Mouse (Mus musculus) heart, postnatal 36 days (tissue): Measurements from ENCODE around the gene Mapk3. TPM values are rescaled to one million over a fixed set of nuclear protein-coding genes. Genes with fewer than 3 reads are reported as not detected.
A peak's percentile ranks its signal among the peaks of the same experiment; 100 is the strongest.

Source experiments
- DNase-seq, 2 experiments: peaks; one replicate each; pipeline ENCODE4 v3.0.0; 2021 to 2022
- intact Hi-C: fragments of 180-260 bp; cut with DNase I; formaldehyde crosslinking; loops from one replicate; pipeline ENCODE4 v1.15.1; 2025
- total RNA-seq, 2 experiments: library from RNA; stranded (reverse); gene quantifications; 2 replicates each; pipeline ENCODE4 v1.2.3; 2021

Mapk3 gene
- total RNA-seq, 2 experiments from 2014 or later = 61.0 to 62.2 TPM

DNA sequence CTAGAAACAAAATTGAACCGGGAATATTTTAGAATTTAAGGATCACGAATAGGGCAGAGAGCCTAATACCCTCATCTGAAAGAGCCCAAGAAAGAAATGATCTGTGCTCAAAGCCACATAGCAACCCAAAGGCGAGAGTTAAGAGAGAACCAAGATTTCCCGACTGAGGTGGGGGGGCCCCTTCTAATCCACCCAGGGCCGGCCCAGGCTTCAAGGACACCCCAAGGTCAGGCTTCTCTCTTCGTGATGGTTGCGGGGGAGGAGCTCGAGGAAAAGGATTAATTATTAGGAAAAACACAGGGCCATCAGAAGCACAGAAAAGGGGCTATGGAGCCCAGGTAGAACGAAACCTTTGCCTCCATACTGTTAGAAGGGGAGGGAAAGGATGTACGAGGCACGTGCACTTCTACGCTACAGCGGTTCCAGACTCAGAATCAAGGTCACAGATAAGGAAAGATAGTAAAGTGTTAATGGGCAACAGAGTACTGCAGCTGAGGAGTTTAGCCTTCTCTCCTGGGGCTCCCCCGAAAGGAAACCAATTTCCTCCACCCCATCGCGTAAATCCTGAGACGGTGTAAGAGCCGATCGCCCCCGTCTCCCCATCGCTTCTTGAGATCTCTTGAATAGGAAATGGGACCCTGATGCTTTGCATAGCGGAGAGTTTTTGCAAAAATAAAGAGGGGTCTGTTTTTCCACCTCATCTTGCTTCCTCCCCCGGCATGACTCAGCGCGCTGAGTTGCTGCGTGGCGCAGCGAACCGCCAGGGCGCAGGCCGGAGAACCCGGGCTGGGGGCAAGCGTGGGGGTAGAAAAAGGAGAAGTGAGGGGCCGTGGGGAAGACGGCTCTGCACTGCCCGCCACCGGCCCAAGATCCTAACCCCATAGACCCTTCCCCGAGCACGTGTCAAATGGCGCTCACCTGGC is 39.0 kb downstream of the Mapk3 start:
- intact Hi-C loops = loop anchor here (2.0 kb wide), 1 partner anchor 40 kb away; the partner anchor contains the start of gene Mapk3

DNA sequence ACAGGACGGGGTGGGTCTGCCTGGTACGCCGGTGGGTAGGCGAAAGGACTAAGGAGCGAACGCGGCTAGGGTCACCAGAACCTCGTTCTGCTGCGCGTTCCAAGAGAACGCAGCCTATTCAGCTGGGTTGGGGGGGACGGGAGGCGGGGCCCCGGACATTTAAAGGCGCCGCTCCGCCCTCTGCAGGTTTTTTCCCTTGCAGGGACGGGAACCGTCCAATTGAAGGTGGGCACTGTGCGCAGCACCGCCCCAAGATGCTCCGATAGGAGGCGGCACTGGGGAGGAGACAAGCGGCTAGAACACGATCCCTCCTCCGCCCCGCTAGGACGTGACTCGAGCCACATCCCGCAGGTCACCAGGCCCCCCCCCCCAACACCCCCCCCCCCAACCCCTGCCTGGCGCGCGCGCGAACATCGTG is 39.7 kb downstream of the Mapk3 start:
- DNase-seq = peak; percentile 95 to 96
- intact Hi-C loops = loop anchor here (2.0 kb wide), 1 partner anchor 40 kb away; the partner anchor contains the start of gene Mapk3

More for the DNA sequence above, 39.0 kb downstream of the Mapk3 start:
- DNase-seq = peak in 1 of 2 experiments; percentile 56

DNA sequence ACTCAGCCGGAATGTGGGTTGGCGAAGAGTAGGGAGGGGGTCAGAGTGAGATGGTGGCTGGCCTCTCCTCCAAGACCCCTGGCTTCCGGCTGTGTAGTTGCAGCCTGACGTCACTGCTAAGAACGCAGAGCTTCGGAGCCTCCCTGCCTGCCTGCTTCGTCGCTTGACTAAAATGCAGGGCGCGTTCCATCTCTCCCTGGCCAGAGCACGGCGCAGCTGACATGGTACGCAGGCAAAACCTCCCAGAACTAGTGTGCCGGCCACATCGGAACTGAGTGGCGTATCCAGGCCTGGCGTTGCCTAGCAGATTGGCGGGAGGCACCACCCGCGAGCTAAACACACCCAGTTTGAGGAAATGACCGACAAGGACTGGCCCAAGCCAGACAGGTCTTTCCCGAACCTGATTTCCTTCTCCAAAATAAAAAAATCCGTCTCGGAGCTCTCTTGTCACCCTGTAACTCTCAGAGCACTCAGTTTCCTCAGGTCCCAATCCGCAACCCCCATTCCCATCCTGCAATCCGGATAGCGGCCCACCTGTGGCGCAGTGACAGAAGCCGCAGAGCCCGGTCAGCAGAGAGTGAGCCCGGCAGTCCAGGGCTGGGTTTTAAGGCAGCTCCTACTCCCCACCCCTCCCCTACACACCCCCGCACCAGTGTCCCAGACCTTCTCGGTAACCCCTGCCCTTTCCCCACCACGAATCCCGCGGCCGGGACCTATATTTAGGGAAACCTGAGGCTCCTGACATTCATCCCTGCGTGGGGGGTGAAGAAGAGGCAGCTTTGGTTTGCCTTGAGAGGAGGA is 40.3 kb downstream of the Mapk3 start:
- DNase-seq = peak in 1 of 2 experiments; percentile 81
- intact Hi-C loops = loop anchor here (2.0 to 5.0 kb wide), 2 partner anchors 41 to 63 kb away; partner anchors contain the start of genes Hirip3, Ino80e and Mapk3

DNA sequence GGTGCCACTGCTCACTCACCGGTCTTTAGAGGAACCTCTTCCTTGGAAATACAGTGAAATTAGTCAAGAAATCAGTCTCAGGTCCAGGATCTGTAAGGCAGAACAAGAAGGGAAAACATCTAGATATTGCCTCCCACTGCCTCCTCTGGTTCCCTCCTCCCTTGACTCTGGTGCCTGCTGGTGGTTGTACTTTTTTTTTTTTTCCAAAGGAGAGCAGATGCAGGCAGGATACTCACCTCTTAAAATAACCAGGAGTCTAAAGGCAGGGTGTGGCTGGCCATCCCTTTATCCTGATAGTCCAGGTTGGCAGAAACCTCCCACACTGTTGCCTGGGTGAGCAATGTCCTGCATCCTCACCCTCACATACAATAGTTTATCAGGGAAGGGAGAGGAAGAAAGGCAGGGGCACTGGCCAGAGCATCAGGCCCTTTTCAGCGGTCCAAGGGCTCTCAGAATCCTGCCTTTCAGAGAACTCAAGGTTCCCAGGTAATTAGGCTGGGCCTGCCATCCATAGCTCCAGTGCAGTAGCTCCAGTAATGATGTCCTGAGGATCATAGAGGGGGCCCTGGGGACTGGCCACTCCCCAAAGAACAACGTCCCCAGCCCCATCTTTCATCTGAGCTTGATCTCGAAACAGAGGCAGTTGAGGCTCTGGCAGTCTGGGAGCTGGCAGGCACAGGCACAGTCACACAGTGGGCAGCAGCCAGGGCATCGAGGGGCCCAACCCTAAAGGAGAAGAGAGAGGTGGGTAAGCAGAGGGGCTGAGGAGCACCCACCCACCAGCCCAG is 41.1 kb downstream of the Mapk3 start:
- intact Hi-C loops = loop anchor here (5.0 kb wide), 1 partner anchor 62 kb away; the partner anchor contains the start of genes Hirip3 and Ino80e
- no peak for DNase-seq

DNA sequence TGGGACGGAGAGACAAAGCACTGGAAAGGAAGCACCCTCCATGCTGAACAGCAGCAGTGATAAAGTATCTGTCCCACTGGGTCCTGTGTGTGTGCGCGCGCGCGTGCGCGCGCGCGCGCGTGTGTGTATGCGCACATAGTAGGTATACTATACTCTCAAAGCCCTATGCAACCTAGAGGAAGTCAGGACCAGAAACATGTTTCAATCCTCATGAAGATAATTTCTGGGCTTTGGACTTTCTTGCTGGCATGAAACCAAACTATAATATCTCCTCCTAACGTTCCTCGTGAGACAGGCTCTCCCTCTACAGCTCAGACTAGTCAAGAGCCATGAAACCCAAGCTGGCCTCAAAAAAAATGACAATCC is 41.6 kb downstream of the Mapk3 start:
- intact Hi-C loops = loop anchor here (5.0 kb wide), 1 partner anchor 61 kb away; the partner anchor contains the start of genes Hirip3 and Ino80e
- no peak for DNase-seq

DNA sequence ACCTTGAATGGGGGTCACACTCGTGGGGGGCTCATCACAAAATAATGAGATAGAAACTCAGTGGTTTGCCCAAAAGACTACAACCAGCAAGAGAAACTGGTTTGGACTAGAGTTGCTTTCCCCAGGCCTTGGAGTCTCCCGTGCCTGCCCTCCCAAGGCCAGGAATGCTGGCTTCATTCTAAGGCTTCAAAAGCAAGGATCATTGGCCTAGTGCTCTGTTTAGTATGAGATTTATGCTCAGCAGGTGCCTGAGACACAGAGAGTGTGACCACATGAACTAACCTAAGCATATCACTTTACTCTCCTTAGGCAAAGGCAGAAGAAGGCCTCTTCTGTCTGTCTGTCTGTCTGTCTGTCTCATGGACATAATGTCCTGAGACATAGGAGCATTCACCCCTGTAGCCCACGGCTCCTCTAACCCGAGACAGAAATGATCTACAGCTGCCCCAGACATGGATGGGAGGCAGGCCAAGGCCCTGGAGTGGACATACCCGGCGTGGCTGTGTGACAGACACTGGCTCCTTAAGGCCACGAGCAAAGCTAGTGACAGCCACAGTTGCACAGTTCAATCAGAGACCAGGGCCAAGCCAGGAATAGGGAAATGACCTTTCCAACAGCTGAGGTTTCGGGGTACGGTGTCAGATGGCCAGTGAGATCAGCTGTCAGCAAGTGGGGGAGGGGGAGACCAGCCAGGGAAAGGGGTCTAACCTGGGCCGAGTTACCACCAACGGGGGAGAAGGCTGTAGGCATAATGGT is 42.9 kb downstream of the Mapk3 start:
- DNase-seq = no peak
- intact Hi-C loops = loop anchor here (5.0 kb wide), 1 partner anchor 60 kb away; the partner anchor contains the start of genes Hirip3 and Ino80e

DNA sequence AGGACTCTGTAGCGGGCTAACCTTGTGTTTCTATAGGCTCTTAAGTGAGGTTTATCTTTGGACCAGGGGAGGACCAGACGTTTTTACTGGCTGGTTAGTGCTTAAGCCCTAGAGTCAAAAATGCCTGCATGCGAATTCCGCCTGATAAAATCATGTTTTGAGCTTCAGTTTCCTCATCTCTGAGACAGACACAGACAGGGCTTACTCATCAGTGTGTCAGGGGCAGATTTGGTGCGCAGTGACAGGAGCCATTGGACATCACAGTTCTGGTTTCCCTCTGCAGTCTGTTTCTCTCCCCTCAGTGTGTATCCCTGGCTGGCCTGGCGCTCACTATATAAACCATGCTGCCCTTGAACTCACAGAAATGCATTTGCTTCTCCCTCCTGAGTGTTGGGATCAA is 43.8 kb downstream of the Mapk3 start:
- DNase-seq = no peak
- intact Hi-C loops = loop anchor here (5.0 kb wide), 1 partner anchor 59 kb away; the partner anchor contains the start of genes Hirip3 and Ino80e

DNA sequence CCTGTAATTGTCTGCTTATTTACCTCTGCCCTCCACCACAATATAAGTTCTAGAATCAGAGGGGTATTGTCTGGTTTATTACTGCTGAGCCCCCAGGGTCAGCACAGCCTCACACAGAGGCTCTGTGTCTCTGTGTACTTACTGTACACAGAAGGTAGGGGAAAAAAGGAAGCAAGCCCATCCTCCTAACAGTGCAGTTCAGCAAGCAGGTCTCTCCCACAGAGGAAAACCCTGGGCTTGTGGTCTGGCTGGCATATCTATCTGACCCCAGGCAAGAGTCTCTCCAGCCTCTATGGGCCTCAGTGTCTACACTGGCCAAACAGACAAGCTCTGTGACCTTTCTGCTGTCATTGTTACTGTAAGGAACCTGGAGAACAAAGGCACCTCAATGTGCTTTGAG is 44.4 kb downstream of the Mapk3 start:
- no peak for DNase-seq
- intact Hi-C loops = loop anchor here (5.0 kb wide), 1 partner anchor 59 kb away; the partner anchor contains the start of genes Hirip3 and Ino80e

DNA sequence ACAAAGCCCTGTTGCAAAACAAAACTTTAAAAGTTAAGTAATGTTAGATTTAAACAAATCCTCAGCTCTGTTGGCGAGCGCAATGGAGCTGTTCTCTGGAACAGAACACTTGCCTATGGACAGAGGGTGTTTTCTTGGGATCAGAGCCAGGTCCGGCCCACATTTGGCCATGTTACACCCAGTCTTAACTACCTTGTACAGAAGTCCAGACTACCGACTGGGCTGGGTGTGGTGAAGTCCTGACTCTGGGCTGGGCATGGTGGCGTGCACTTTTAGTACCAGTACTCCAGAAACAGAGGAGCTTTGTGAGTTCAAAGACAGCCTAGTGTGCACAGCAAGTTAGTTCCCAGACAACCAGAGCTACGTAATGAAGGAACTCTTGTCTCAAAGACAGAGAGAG is 47.6 kb downstream of the Mapk3 start:
- intact Hi-C loops = no loop called here
- no peak for DNase-seq

DNA sequence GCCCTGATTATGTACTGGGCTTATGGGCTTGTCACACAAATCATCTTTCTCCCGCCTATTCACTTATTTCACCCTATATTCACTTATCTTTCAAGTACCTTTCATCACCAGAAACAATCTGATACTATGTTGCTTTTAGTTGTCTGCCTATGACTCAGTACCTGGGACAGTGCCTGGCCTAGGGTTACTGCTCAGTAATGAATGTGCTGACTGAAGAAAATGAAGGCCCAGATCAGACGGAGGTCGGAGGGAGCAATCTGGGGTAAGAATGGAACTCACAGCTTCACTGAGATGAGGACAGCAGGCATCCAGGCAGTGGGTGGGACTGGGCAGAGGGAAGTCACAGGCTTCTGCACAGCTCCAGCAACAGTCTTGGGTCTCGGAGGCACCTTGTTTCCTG is 48.0 kb downstream of the Mapk3 start:
- intact Hi-C loops = no loop called here
- DNase-seq = no peak

DNA sequence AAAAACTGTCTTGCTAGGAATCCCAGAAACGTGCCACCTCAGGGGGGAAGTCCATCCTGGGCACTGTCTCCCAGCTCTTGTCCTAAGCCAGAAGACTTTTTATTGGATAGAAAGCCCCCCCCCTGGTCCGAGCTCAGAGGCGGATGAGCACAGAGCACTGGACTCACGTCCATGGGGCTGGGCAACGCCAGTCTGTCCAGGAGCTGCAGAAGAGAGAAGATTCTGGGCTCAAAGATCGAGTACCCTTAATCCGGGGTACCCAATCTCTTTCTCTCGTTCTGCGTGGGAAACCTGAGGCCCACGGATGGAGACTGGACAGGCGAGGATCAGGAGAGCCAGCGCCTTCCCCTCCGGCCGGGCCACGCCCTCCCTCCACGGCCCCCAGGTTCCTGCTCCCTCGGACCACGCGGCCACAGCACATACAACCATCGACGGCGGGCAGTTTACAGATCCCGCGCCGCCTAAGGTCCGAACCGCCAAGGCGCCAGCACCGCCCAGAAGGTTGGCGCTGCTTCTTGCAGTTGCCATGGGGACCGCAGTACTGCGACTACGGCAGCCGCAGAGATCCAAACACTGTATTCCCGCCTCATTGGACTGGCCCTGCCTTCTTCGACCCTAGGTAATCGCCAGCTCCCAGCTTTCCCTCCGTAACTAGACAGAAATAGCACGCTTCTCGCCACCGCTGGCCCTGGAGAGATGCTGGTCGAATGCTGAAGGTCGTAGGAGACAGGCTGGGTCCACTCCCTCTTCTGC is 49.5 kb downstream of the Mapk3 start:
- intact Hi-C loops = no loop called here
- peak; percentile 88 for DNase-seq

DNA sequence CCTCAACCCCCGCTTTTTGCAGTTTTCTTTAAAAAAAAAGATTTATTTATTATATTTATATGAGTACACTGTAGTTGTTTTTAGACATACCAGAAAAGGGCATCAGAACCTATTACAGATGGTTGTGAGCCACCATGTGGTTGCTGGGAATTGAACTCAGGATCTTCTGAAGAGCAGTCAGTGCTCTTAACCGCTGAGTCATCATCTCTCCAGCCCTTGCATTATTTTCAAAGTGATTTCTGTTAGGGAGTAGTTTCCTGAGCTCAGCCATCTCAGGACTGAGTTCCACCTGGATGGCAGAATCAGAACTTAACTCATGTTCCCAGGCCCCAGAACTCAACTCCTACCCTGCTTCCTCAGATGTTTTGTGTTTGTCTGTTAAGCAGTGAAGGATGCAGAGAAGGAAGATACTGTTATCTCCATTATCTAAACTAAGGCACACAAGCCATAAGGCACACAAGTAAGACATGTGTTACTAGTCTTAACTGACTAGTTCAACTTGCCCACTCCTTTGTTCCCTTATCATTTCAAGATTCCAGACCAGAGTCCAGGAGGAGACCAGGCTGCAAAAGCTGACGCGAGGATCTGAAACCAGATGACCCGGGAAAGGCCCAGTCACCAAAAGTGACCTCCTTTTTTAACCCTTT is 50.4 kb downstream of the Mapk3 start:
- intact Hi-C loops = no loop called here
- DNase-seq = no peak

Other genes starting within 250 kb of the Mapk3 start
- 100 to 1,000 TPM; 156 to 157 TPM for gene Eif3c, start 193.2 kb upstream of the Mapk3 start, total RNA-seq
- gene Apobr, start 174.7 kb upstream of the Mapk3 start, total RNA-seq = under 1 TPM; 0.41 to 0.53 TPM
- gene Cln3, start 173.8 kb upstream of the Mapk3 start, total RNA-seq = 10 to 100 TPM; 14.8 to 16.3 TPM
- not detected for gene Il27, start 164.7 kb upstream of the Mapk3 start, total RNA-seq
- 1 to 10 TPM; 7.2 to 9.9 TPM for gene Nupr1, start 128.7 kb upstream of the Mapk3 start, total RNA-seq
- 10 to 100 TPM; 21.8 to 25.2 TPM for gene Sgf29, start 110.3 kb upstream of the Mapk3 start, total RNA-seq
- 10 to 100 TPM; 30.3 to 43.0 TPM for gene Sult1a1, start 83.2 kb upstream of the Mapk3 start, total RNA-seq
- 10 to 100 TPM; 47.0 to 60.8 TPM for gene Bola2, start 64.2 kb upstream of the Mapk3 start, total RNA-seq
- 1 to 10 TPM; 4.4 to 5.9 TPM for gene Slx1b, start 63.8 kb upstream of the Mapk3 start, total RNA-seq
- gene Coro1a, start 51.8 kb upstream of the Mapk3 start, total RNA-seq = 1 to 10 TPM; 7.8 to 9.9 TPM
- gene Gdpd3, start 6.7 kb downstream of the Mapk3 start, total RNA-seq = 1 to 10 TPM; 1.6 TPM
- gene Ypel3, start 17.4 kb downstream of the Mapk3 start, total RNA-seq = 100 to 1,000 TPM in 1 of 2 experiments, 10 to 100 TPM in 1; 91.4 to 110 TPM
- gene Tbx6, start 21.9 kb downstream of the Mapk3 start, total RNA-seq = under 1 TPM; 0.24 to 0.44 TPM
- gene Ppp4c, start 32.9 kb downstream of the Mapk3 start, total RNA-seq = 10 to 100 TPM; 36.1 to 36.5 TPM
- 1 to 10 TPM; 8.2 to 9.7 TPM for gene Fam57b, start 38.1 kb downstream of the Mapk3 start, total RNA-seq
- not detected for gene 4930451I11Rik, start 72.0 kb downstream of the Mapk3 start, total RNA-seq
- gene Doc2a, start 87.8 kb downstream of the Mapk3 start, total RNA-seq = not detected
- gene Hirip3, start 102.4 kb downstream of the Mapk3 start, total RNA-seq = 1 to 10 TPM; 6.1 to 6.6 TPM
- gene Ino80e, start 102.8 kb downstream of the Mapk3 start, total RNA-seq = 10 to 100 TPM; 21.2 to 21.8 TPM
- 10 to 100 TPM; 39.5 to 43.2 TPM for gene Taok2, start 125.1 kb downstream of the Mapk3 start, total RNA-seq
- 10 to 100 TPM in 1 of 2 experiments, 1 to 10 TPM in 1; 9.5 to 11.5 TPM for gene Tmem219, start 163.3 kb downstream of the Mapk3 start, total RNA-seq
- 1 to 10 TPM; 5.4 to 7.4 TPM for gene Kctd13, start 169.3 kb downstream of the Mapk3 start, total RNA-seq
- gene Asphd1, start 190.0 kb downstream of the Mapk3 start, total RNA-seq = not detected
- 1 to 10 TPM; 6.4 to 10.0 TPM for gene Sez6l2, start 191.0 kb downstream of the Mapk3 start, total RNA-seq
- gene Cdipt, start 216.3 kb downstream of the Mapk3 start, total RNA-seq = 10 to 100 TPM; 52.2 to 55.4 TPM
- gene Cdiptos, start 216.5 kb downstream of the Mapk3 start, total RNA-seq = under 1 TPM; 0.31 to 0.65 TPM